Comparison of ENCODE assay signal across 16 mouse cellular contexts in genomic region chr5:141202276-141203065, GRCm38 (mm10). TPM values are rescaled to one million over a fixed set of nuclear protein-coding genes. Genes with fewer than 3 reads are reported as not detected.
A peak's percentile ranks its signal among the peaks of the same experiment; 100 is the strongest.
DNase-seq lines count a peak whose midpoint lies in the region; ATAC-seq and TF ChIP-seq lines count a peak whose summit lies in the region.
"Had no signal": no experiment of that assay in that cellular context is flagged by ENCODE, and none has a peak within 500 bp of the region (broad histone marks: within the 10 kb centered on the region; RNA-seq: fewer than 3 reads in every experiment).

No protein-coding gene starts in this region.

- intact Hi-C loops in left cerebral cortex, postnatal 25 days (cut with DNase I): no loop called here
- intact Hi-C loops in left cerebral cortex, adult 2 months (cut with DNase I): no loop called here

- H3K4me1 ChIP-seq in embryonic facial prominence, embryonic 12.5 days: peaks cover 9% of the 10 kb centered on the region; the same call in 1 of the 2 replicates
- H3K4me1 ChIP-seq in embryonic facial prominence, embryonic 10.5 days: peaks cover 3% of the 10 kb centered on the region

- no peaks in the 10 kb centered on the region for H3K36me3 ChIP-seq in embryonic facial prominence, embryonic 12.5 days
- H3K36me3 ChIP-seq in embryonic facial prominence, embryonic 10.5 days (replicated peaks): no peaks in the 10 kb centered on the region
- H3K36me3 ChIP-seq: neural tube, embryonic 15.5 days had no signal

- H3K4me3 ChIP-seq in embryonic facial prominence, embryonic 12.5 days: no peak overlapping the region
- no peak overlapping the region for H3K4me3 ChIP-seq in embryonic facial prominence, embryonic 10.5 days
- no peak overlapping the region for H3K4me3 ChIP-seq in left cerebral cortex, adult 2 months
- H3K4me3 ChIP-seq: heart, adult 2 months; neural tube, embryonic 15.5 days had no signal

- TF ChIP-seq CTCF in left cerebral cortex, adult 2 months (IDR thresholded peaks at IDR 0.05): no peak

- no peak for DNase-seq in embryonic facial prominence, embryonic 10.5 days (ENCODE audit: low spot score)
- DNase-seq in left cerebral cortex, postnatal 25 days (ENCODE audit: low spot score in 2 of 2): peak; percentile 9 to 40
- no peak for DNase-seq in left cerebral cortex, adult 2 months (ENCODE audit: extremely low spot score in 1 of 2, low spot score in 2 of 2)
- peak; percentile 52 for DNase-seq in brain, adult 2 months (ENCODE audit: low read depth, low spot score)
- DNase-seq in retina, embryonic 14.5 days (ENCODE audit: low spot score): peak; percentile 72
- no peak for DNase-seq in kidney, postnatal 4 days
- no peak for DNase-seq in frontal cortex, postnatal 14 days (ENCODE audit: low spot score in 2 of 2)
- DNase-seq: adrenal gland, adult 2 months; heart, adult 2 months; heart, postnatal 36 days; layer of hippocampus, postnatal 36 days; lung, postnatal 4 days had no signal

- H3K4me2 ChIP-seq in embryonic facial prominence, embryonic 12.5 days (replicated peaks): no peak overlapping the region
- H3K4me2 ChIP-seq: neural tube, embryonic 15.5 days had no signal

- peak overlapping the region; percentile 7; the same call in 1 of the 2 replicates for H3K27ac ChIP-seq in embryonic facial prominence, embryonic 12.5 days
- no peak overlapping the region for H3K27ac ChIP-seq in embryonic facial prominence, embryonic 10.5 days (replicated peaks)
- no peak overlapping the region for H3K27ac ChIP-seq in left cerebral cortex, adult 2 months
- H3K27ac ChIP-seq: heart, adult 2 months; neural tube, embryonic 15.5 days had no signal

- WGBS in embryonic facial prominence, embryonic 12.5 days: 61% methylated on average over 11 of the region's 11 CpGs
- WGBS in embryonic facial prominence, embryonic 10.5 days: 81% methylated on average over 11 of the region's 11 CpGs

- no peaks in the 10 kb centered on the region for H3K9me3 ChIP-seq in embryonic facial prominence, embryonic 12.5 days
- H3K9me3 ChIP-seq in embryonic facial prominence, embryonic 10.5 days: no peaks in the 10 kb centered on the region
- H3K9me3 ChIP-seq: neural tube, embryonic 15.5 days had no signal

- no peak overlapping the region for H3K9ac ChIP-seq in embryonic facial prominence, embryonic 12.5 days
- H3K9ac ChIP-seq: neural tube, embryonic 15.5 days had no signal

- ATAC-seq in embryonic facial prominence, embryonic 12.5 days (ENCODE audit: insufficient number of reproducible peaks, insufficient read depth, low FRiP score, low TSS enrichment): no peak
- ATAC-seq: forebrain, embryonic 16.5 days; Patski had no signal

- H3K27me3 ChIP-seq in embryonic facial prominence, embryonic 12.5 days: no peaks in the 10 kb centered on the region
- no peaks in the 10 kb centered on the region for H3K27me3 ChIP-seq in embryonic facial prominence, embryonic 10.5 days (replicated peaks; ENCODE audit: low read depth, poor library complexity, severe bottlenecking)
- H3K27me3 ChIP-seq: neural tube, embryonic 15.5 days had no signal

RNA-seq across cellular contexts. Expression of gene Sdk1, which starts 38.8 kb away (rescaled TPM):
- 2.9 and 3.3 TPM in 2 replicates for polyA plus RNA-seq in embryonic facial prominence, embryonic 12.5 days (2016; fragmentation: Nextera tagmentation; extraction: Ambion mirVana)
- polyA plus RNA-seq in embryonic facial prominence, embryonic 10.5 days (2016; fragmentation: Nextera tagmentation; extraction: Ambion mirVana): 1.1 and 1.2 TPM in 2 replicates
- total RNA-seq in left cerebral cortex, postnatal 25 days (2021): 10 to 100 TPM; 14.2 to 14.3 TPM
- total RNA-seq in left cerebral cortex, adult 2 months (2021): 1 to 10 TPM; 9.4 to 9.9 TPM

Comparison
In these comparisons a context has a peak if more than half of its experiments do, and no peak if none do; other contexts are left out.
1. DNase-seq: peak in left cerebral cortex, postnatal 25 days (2 of 2), brain, adult 2 months (single experiment) and retina, embryonic 14.5 days (single experiment); none in embryonic facial prominence, embryonic 10.5 days (single experiment), left cerebral cortex, adult 2 months (0 of 2), kidney, postnatal 4 days (0 of 2) and frontal cortex, postnatal 14 days (0 of 2).